Mouse (Mus musculus) gastrocnemius, adult 8-10 months (tissue): Measurements from ENCODE around the gene Kank2. TPM values are rescaled to one million over a fixed set of nuclear protein-coding genes. Genes with fewer than 3 reads are reported as not detected.
A peak's percentile ranks its signal among the peaks of the same experiment; 100 is the strongest.
"Not testable (repeated sequence)": the region's sequence is repeated elsewhere in the genome, so short reads cannot be mapped to it uniquely, and the experiment has no call there.

Experiments
- DNase-seq, 2 experiments: peaks; one replicate each; pipeline ENCODE4 v3.0.0; 2022; ENCODE audit warnings: low spot score in 2 of 2
- total RNA-seq, 4 experiments: library from RNA; stranded (reverse); gene quantifications; 2 replicates each; pipeline ENCODE4 v1.2.4; 2022

The Kank2 gene
- total RNA-seq, 4 experiments from 2014 or later: 13.0 to 15.2 (median 14.2) TPM

GRCm38 (mm10) chr9:21786309-21786708 lies 12.2 kb downstream of the Kank2 start:
- DNase-seq: not testable (repeated sequence)

GRCm38 (mm10) chr9:21784517-21785307 lies 13.8 kb downstream of the Kank2 start:
- no peak for DNase-seq

- peak; percentile 50 to 69 for DNase-seq
These were observed 16.7 kb downstream of the Kank2 start for GRCm38 (mm10) chr9:21781657-21782468.

GRCm38 (mm10) chr9:21777726-21778125 lies 20.8 kb downstream of the Kank2 start:
- no peak for DNase-seq

- no peak for DNase-seq
These were observed 24.2 kb downstream of the Kank2 start for GRCm38 (mm10) chr9:21774353-21774752.

GRCm38 (mm10) chr9:21773396-21773795 lies 25.1 kb downstream of the Kank2 start:
- DNase-seq: not testable (repeated sequence)

- DNase-seq: no peak
These were observed 28.9 kb downstream of the Kank2 start for GRCm38 (mm10) chr9:21769558-21770183.

GRCm38 (mm10) chr9:21768511-21769411 lies 29.8 kb downstream of the Kank2 start:
- DNase-seq: peak in 1 of 2 experiments; percentile 33

- DNase-seq: peak; percentile 20 to 65
These were observed 30.6 kb downstream of the Kank2 start for GRCm38 (mm10) chr9:21767896-21768295.

- no peak for DNase-seq
These were observed 34.2 kb downstream of the Kank2 start for GRCm38 (mm10) chr9:21764084-21764999.

GRCm38 (mm10) chr9:21762135-21762534 lies 36.4 kb downstream of the Kank2 start:
- no peak for DNase-seq

GRCm38 (mm10) chr9:21760155-21761088 lies 38.1 kb downstream of the Kank2 start, which contains the start of gene Spc24:
Gene Spc24, minus strand, starts transcription at chr9:21760303.
- peak; percentile 89 to 91 for DNase-seq

GRCm38 (mm10) chr9:21759718-21760117 lies 38.8 kb downstream of the Kank2 start:
- no peak for DNase-seq

- no peak for DNase-seq
These were observed 39.7 kb downstream of the Kank2 start for GRCm38 (mm10) chr9:21758576-21759529.

- DNase-seq: peak in 1 of 2 experiments; percentile 38
These were observed 43.8 kb downstream of the Kank2 start for GRCm38 (mm10) chr9:21754516-21755321.

GRCm38 (mm10) chr9:21754003-21754402 lies 44.5 kb downstream of the Kank2 start:
- DNase-seq: peak; percentile 90 to 92
